Mouse (Mus musculus) intestine, embryonic 16.5 days (tissue): ENCODE measurements around the gene Hnrnpdl. TPM values are rescaled to one million over a fixed set of nuclear protein-coding genes. Genes with fewer than 3 reads are reported as not detected.
A peak's percentile ranks its signal among the peaks of the same experiment; 100 is the strongest.

Experiments
- ATAC-seq: fragments of 200-750 bp; cut with Nextera tagmentation; 2 replicates; pipeline ENCODE4 v1.8.0; 2017; ENCODE audit warnings: moderate TSS enrichment, moderate library complexity
- H3K27ac ChIP-seq: fragments of 300-500 bp; sonication (generic); 2 replicates; pipeline ENCODE4 v1.5.1; 2014; ENCODE audit warnings: mild to moderate bottlenecking, low read length
- H3K27me3 ChIP-seq: fragments of 300-500 bp; sonication (generic); replicated peaks from 2 replicates; pipeline ENCODE4 v1.6.1; 2014; ENCODE audit warnings: low read length, control low read depth, mixed read lengths; ENCODE audit not compliant: control insufficient read depth, insufficient read depth
- H3K36me3 ChIP-seq: fragments of 300-500 bp; sonication (generic); 2 replicates; pipeline ENCODE4 v1.6.1; 2014; ENCODE audit warnings: low read length, control low read depth; ENCODE audit not compliant: control insufficient read depth, insufficient read depth
- H3K4me1 ChIP-seq: fragments of 300-500 bp; sonication (generic); 2 replicates; pipeline ENCODE4 v1.6.1; 2014; ENCODE audit warnings: low read length, control low read depth, mixed read lengths; ENCODE audit not compliant: control insufficient read depth, insufficient read depth
- H3K4me2 ChIP-seq: fragments of 300-500 bp; sonication (generic); 2 replicates; pipeline ENCODE4 v1.6.1; 2014; ENCODE audit warnings: low read depth, low read length, control low read depth
- H3K4me3 ChIP-seq: fragments of 300-500 bp; sonication (generic); 2 replicates; pipeline ENCODE4 v1.5.1; 2014; ENCODE audit warnings: mild to moderate bottlenecking, low read length
- H3K9ac ChIP-seq: fragments of 300-500 bp; sonication (generic); 2 replicates; pipeline ENCODE4 v1.6.1; 2014; ENCODE audit warnings: low read depth, low read length
- H3K9me3 ChIP-seq: fragments of 300-500 bp; sonication (generic); 2 replicates; pipeline ENCODE4 v1.6.1; 2016; ENCODE audit warnings: low read length, control low read depth; ENCODE audit not compliant: control insufficient read depth
- WGBS: fragments of 180-500 bp; shearing (Covaris S2); extraction: QIAGEN DNeasy Blood & Tissue Kit; methylation state at CpG from one replicate; pipeline ENCODE4 v1.1.7; 2014; 5-methylcytosine and 5-hydroxymethylcytosine counted together
- polyA plus RNA-seq: library from polyadenylated mRNA; unstranded; fragments of >200 nt; fragmentation: Nextera tagmentation; extraction: Ambion mirVana; gene quantifications from 2 replicates; pipeline ENCODE4 v1.2.1, GENCODE M21; 2015

Hnrnpdl gene
- polyA plus RNA-seq, 1 experiment from 2014 or later: 102 TPM

DNA sequence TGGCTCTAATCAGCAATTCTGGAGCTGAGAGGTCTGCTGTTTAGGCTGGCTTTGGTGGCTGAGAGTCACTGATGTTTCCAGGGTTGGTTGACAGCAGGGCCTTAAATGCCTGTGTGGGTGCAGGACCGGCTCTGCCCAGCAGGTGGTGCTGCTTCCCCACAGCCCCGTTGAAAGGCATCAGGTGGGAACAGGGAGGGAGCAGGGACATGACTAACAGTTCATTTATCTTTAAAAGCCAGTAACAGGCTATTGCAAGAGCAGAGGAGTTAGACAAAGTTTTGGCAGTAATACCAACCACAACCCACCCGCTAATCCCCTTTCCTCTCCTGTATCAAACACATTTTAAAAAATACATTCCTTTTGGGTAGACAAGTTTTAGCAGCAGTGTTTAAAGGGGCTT lies 30.8 kb upstream of the Hnrnpdl start:
- no peak overlapping the region for H3K4me2 ChIP-seq
- 23% methylated on average over 3 of the region's 3 CpGs for WGBS
- H3K27ac ChIP-seq: no peak overlapping the region
- H3K27me3 ChIP-seq: no peaks in the 10 kb centered on the region
- peak; percentile 72 for ATAC-seq
- no peaks in the 10 kb centered on the region for H3K9me3 ChIP-seq
- no peak overlapping the region for H3K4me3 ChIP-seq
- H3K9ac ChIP-seq: no peak overlapping the region
- no peaks in the 10 kb centered on the region for H3K4me1 ChIP-seq
- peaks cover 2% of the 10 kb centered on the region; the same call in 1 of the 2 replicates for H3K36me3 ChIP-seq

DNA sequence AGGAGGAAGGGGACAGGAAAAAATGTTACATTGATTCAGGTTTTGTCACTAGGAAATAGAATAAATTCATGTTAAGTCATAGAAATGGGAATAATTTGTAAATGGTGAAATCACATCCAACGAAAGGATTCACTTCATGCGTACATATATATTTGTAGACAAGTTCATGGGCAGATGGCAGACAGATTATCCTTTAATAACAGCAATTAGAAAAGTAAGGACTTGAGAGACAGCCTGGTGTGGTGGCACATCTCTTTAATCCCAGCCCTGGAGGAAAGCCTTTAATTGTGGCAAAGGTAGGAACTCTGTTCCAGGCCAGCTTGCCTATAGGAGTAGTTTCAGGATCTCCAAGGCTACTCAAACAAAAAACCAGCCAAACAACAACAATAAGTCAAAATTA lies 30.1 kb upstream of the Hnrnpdl start:
- Histone ChIP-seq H3K36me3 (peaks cover 5% of the 10 kb centered on the region; the same call in 1 of the 2 replicates), H3K9me3 (no peaks in the 10 kb centered on the region), H3K27me3 (no peaks in the 10 kb centered on the region), H3K27ac (no peak overlapping the region), H3K4me2 (no peak overlapping the region), H3K9ac (no peak overlapping the region), H3K4me1 (no peaks in the 10 kb centered on the region), H3K4me3 (no peak overlapping the region)
- no peak for ATAC-seq
- 98% methylated on average over 2 of the region's 2 CpGs for WGBS

DNA sequence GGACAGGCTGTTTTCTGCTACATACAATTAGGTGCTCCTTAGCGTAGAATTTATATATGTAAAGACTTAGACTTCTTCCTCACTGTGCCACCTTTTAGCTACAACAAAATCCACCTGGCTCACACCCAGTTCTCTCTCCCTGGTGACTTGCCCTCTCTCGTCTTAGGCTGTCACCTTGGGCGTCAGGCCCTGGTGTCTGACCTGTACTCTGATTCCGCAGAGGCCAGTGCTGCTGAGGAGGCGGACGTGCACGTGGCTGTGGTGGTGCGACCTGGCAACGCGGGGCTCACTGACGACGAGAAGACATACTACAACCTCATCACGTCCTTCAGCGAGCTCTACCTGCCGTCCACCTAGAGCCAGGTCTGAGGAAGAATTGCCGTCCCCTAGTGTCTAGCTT lies 28.1 kb upstream of the Hnrnpdl start:
- Histone ChIP-seq H3K4me1 (no peaks in the 10 kb centered on the region), H3K36me3 (peaks cover 10% of the 10 kb centered on the region), H3K27ac (no peak overlapping the region), H3K27me3 (no peaks in the 10 kb centered on the region), H3K4me3 (no peak overlapping the region), H3K4me2 (no peak overlapping the region), H3K9me3 (no peaks in the 10 kb centered on the region), H3K9ac (no peak overlapping the region)
- WGBS: 92% methylated on average over 16 of the region's 16 CpGs
- ATAC-seq: no peak

DNA sequence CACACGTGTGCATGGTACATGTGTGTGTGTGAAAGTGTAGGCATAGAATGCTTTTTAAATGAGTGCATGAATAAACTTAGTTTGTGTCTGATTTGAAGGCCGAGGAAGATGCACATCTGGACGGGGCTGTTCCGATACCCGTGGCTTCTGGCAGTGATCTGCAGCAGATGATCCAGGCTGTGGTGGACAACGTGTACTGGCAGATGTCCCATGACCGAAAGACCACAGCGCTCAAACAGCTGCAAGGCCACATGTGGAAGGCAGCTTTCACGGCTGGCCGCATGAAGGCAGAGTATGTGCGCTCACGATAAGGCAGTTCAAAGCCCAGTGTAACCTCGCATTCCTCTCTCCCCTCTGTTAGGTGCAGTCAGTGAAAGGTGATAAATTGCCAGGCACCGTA lies 21.4 kb upstream of the Hnrnpdl start:
- no peak for ATAC-seq
- Histone ChIP-seq H3K27ac (no peak overlapping the region), H3K27me3 (no peaks in the 10 kb centered on the region), H3K9ac (no peak overlapping the region), H3K4me3 (no peak overlapping the region), H3K4me1 (no peaks in the 10 kb centered on the region), H3K9me3 (no peaks in the 10 kb centered on the region), H3K36me3 (peaks cover 23% of the 10 kb centered on the region), H3K4me2 (no peak overlapping the region)
- WGBS: 90% methylated on average over 14 of the region's 14 CpGs

DNA sequence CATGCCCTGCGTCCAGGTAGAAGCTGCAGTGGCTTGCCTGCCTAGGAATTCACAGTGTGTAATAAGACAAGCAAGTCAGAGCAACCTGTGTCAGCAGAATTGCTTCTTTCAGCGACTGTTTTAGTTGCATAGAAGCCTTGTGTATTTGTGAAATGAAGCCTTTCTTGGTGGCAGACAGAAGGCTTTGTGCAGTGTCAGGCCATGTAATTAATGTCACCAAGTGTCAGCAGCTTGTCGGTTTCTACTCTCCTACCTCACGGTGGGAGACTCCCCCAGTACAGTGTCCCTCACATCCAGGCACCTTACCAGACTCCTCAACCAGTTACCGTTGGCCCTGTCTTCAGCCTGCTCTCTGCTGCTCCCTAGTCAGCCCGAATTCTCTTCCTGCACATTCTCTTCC lies 19.9 kb upstream of the Hnrnpdl start:
- H3K27me3 ChIP-seq: no peaks in the 10 kb centered on the region
- no peak for ATAC-seq
- no peak overlapping the region for H3K4me3 ChIP-seq
- no peak overlapping the region for H3K27ac ChIP-seq
- 67% methylated on average over 6 of the region's 6 CpGs for WGBS
- no peaks in the 10 kb centered on the region for H3K9me3 ChIP-seq
- H3K4me2 ChIP-seq: no peak overlapping the region
- peaks cover 19% of the 10 kb centered on the region for H3K36me3 ChIP-seq
- no peak overlapping the region for H3K9ac ChIP-seq
- peaks cover 6% of the 10 kb centered on the region; the same call in 1 of the 2 replicates for H3K4me1 ChIP-seq

DNA sequence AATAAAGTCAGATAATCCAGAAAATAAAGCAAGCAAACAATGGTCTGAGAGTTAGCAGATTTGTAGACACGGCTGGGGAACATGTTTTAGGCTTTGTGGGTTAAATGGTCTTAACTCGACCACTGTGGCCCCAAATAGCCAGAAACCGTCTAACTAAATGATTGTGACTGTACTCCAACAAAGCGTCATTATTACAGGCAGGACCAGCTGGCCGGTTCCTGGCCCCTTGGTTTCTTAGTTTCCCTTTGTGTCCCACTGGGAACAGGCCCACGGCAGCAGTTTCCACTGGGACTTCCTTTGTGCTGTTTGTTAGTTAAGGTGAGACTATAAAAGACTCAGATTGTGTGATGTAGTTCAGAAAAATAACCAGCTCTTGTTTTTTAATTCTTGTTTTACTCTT lies 19.3 kb upstream of the Hnrnpdl start:
- no peak for ATAC-seq

DNA sequence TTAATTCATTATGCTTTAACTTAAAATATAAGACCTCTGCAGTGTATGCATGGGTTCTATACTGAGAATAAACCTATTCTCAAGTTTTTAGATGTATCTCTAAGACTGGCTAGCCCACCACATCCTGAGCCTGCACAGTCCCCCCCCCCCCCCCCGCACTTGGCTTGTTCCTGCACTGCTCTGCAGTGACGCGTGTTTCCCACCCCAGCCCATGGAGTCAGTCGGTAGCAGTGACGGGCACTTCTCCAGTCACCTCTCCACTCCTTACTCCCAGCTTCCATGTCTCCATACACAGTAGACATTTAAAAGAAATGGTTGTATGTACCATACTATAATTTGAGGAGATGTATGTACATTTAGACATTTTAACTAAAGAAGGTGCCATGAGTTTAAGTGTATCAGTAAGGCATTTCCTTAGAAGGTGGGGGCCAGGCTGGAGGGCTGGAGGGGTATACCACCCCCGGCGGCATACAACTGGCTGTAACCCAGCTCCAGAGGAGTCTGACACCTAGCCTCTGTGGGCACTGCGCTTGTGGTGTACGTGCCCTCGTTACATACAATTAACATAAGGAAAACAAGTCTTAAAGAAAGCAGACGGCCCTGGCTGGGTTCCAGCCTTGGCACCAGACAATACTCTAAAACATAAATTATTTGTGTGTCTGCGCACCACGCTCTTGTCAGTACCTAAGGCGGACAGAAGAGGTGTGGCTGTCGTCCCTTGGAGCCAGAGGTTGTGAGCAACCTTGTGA lies 18.2 kb upstream of the Hnrnpdl start:
- Histone ChIP-seq H3K9ac (no peak overlapping the region), H3K4me3 (no peak overlapping the region), H3K27ac (no peak overlapping the region), H3K27me3 (no peaks in the 10 kb centered on the region), H3K9me3 (no peaks in the 10 kb centered on the region), H3K4me1 (peaks cover 8% of the 10 kb centered on the region; the same call in 1 of the 2 replicates), H3K36me3 (peaks cover 15% of the 10 kb centered on the region), H3K4me2 (no peak overlapping the region)
- whole genome bisulfite sequencing: 82% methylated on average over 14 of the region's 15 CpGs
- no peak for ATAC-seq

More for the DNA sequence above, 19.3 kb upstream of the Hnrnpdl start:
- H3K27me3 ChIP-seq: no peaks in the 10 kb centered on the region
- WGBS: 61% methylated on average over 6 of the region's 6 CpGs
- peaks cover 8% of the 10 kb centered on the region; the same call in 1 of the 2 replicates for H3K4me1 ChIP-seq
- H3K9ac ChIP-seq: no peak overlapping the region
- H3K9me3 ChIP-seq: no peaks in the 10 kb centered on the region
- no peak overlapping the region for H3K4me3 ChIP-seq
- no peak overlapping the region for H3K27ac ChIP-seq
- peaks cover 15% of the 10 kb centered on the region for H3K36me3 ChIP-seq
- no peak overlapping the region for H3K4me2 ChIP-seq

DNA sequence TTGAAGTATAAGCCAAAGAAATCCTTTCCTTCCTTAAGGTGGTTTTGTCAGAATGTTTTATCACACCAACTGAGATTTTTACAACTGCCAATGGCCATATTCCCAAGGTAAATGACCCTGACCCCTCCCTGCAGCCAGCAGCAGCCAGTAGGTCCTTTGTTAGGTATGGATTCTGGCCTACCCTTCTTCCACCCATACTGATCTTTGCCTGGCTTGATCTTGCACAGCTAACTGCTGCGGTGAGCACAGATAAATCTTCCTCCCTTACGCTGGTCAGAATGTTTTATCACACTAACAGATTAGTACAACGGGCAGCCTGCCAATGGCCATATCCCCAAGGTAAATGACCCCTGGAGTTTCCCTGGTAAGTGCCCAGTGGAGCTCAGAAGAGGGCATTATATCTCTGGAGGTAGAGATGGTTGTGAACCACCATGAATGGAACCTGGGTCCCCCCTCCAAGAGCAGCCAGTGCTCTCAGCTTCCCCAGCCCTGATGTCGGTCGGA lies 16.5 kb upstream of the Hnrnpdl start:
- H3K36me3 ChIP-seq: peaks cover 7% of the 10 kb centered on the region
- 64% methylated on average over 5 of the region's 5 CpGs for WGBS
- peaks cover 8% of the 10 kb centered on the region; the same call in 1 of the 2 replicates for H3K4me1 ChIP-seq
- no peak overlapping the region for H3K9ac ChIP-seq
- H3K9me3 ChIP-seq: no peaks in the 10 kb centered on the region
- no peaks in the 10 kb centered on the region for H3K27me3 ChIP-seq
- H3K4me2 ChIP-seq: no peak overlapping the region
- H3K4me3 ChIP-seq: no peak overlapping the region
- ATAC-seq: peak; percentile 68; the same call in 1 of the 2 replicates
- H3K27ac ChIP-seq: no peak overlapping the region

DNA sequence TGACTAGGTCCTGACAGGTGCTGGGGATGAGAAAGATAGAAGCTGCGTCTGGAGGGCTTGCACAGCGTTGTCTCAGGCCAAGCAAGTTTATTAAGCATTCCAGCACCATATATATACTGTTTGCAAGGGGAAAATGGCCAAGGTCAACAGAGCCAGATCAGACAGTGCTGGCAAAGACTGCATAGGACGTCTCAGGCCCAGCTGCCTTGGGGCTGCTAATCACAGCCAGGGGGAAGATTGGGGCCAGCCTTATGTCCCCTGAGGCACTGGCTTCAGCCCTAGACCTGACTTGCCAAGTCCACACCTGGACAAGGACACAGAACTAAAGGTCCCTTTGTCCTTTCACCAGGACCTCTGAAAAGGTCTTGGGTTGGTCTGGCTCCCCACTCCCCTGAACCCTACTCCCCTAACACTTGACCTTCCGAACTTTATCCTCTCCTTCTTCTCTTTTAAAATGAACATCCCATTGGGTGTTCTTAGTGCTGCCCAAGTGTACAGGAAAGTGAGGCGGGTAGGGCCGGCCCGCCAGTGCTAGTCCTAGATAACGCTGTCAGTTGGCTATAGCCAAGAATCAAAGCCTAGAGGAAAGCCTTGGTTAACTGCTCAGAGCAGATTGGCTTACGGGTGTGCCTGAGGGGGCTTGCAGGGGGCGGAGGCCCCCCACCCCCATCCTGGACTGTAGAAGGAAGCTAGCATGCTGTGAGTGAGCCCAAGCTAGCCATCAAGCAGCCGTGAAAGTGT lies 15.5 kb upstream of the Hnrnpdl start:
- no peak overlapping the region for H3K9ac ChIP-seq
- 0 out of 2 replicates have a peak, but pooled peaks cover 2% of the 10 kb centered on the region for H3K36me3 ChIP-seq
- H3K4me2 ChIP-seq: no peak overlapping the region
- 0 out of 2 replicates have a peak, but pooled peaks have one; percentile 10 for ATAC-seq
- no peaks in the 10 kb centered on the region for H3K9me3 ChIP-seq
- no peaks in the 10 kb centered on the region for H3K27me3 ChIP-seq
- H3K4me3 ChIP-seq: no peak overlapping the region
- H3K4me1 ChIP-seq: peaks cover 8% of the 10 kb centered on the region; the same call in 1 of the 2 replicates
- 76% methylated on average over 11 of the region's 11 CpGs for WGBS
- no peak overlapping the region for H3K27ac ChIP-seq
